Mouse (Mus musculus): ENCODE data around the gene Serpine2.
A peak's percentile ranks its signal among the peaks of the same experiment; 100 is the strongest.

Serpine2 gene

DNA sequence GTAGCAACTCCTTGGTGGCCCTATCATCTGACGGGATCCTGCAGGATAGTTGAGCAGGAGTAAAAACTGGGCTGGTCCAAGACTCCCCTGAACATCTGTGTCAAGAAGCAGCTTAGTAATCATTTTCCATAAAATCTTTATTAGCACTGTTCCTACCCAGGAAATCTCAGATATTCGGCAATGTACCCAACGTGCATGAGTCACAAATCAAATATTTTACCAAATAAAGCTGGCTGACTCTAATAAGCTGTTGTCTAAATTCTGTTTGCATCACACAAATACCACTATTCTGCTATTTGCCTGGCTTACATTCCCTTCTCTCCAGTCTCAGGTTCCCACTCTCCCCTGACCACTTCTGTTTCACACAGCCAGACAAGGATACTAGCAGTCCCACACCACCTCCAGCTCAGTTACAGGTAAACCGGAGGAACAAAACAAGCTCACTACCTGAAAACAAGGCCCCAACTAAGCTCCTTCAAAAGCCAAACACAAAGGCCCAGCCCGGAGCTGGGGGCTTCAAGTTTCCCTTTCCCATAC lies 101.5 kb downstream of the Serpine2 start:
- peak; percentile 22 for DNase-seq (ENCODE audit: extremely low read depth, insufficient read length, low spot score)

DNA sequence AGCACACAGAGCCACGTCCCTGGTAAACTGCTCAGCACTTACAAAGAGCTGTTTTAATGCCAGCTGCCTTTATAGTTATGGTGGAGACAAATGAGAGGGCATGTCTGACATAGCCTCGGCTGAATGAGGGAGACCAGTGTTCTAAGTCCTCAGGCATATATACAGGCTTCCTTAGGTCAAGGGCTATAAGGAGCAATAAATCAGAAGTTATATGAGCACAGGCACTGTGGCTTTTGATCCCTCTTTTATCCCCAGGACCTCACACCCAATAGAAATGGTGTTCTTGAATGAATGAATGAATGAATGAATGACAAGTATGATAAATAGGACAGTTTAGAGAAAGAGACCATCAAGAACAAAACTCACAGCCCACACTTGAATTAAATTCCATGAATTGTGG lies 102.0 kb downstream of the Serpine2 start:
- no peak for DNase-seq (ENCODE audit: extremely low read depth, insufficient read length, low spot score)

DNA sequence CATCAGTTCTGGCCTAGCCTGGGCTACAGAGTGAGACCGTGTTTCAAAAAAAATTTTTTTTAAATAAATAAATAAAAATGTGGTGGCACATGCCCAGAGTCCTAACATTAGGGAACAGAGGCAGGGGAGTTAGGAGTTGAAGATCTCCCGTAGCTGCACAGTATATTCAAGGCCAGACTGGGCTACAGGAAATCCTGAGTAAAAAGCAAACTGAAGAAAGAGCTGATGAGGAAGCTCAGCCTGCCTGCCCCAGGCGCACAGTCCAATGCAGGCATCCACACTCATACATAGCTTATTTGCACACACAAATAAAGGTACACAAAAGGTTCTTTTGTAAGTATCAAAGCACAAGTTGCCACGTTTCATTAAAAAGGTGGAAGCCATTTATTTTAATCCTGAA lies 103.4 kb downstream of the Serpine2 start:
- no peak for DNase-seq (ENCODE audit: extremely low read depth, insufficient read length, low spot score)

DNA sequence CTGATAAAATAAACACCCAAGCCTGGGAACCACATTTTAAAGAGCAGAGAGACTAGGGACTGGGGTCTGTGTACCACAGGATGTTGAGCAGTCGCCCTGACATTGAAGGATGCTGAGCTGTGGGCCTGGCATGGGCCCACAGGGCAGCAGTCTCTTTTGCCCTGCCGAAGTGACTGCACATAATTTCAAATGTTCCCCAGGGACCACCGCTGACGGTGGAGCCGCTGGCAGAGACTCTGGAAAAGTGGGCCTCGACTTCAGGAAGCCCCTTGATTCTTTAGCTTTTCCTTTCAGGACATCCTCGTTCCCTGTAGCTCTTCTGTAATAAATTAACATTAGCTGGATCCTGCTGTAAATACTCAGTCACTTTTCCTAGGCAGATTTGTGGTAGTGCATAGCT lies 103.8 kb downstream of the Serpine2 start:
- no peak for DNase-seq (ENCODE audit: extremely low read depth, insufficient read length, low spot score)

DNA sequence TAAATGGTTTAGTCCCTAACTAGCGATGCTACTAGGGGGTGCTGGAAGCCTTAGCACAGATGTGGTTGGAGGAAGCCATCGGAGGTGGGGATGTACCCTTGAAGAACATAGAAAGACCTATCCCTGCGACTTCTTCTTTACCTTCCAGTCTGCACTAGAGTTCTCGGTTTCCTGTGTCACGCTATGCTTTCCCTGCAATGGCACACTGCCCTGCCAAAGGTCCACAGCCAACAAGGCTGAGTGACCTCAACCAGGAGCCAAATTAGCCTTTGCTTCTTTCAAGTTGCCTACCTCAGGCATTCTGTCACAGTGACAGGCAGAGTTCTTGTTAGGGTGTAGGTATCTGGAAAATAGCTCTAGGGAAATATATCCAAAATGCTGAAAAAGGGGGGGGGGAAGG lies 104.6 kb downstream of the Serpine2 start:
- no peak for DNase-seq (ENCODE audit: extremely low read depth, insufficient read length, low spot score)

DNA sequence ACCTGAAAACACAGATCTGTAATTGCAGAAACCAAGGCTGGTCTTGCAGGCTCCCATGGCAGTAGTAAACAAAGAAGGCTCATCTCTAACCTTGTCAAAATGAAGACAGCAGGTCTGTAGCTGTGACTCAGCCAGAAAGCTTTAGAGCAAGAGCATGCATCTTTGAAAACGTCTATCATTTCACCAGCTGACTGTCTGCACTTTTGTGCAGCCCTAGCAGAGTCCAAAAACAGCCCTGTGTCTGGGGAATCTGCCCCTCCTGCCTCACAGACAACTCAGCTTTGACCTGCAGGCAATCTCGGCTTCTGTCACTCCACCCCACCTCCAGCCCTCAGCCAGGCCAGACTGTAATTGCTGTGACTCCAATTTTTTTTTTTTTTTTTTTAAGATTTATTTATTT lies 105.6 kb downstream of the Serpine2 start:
- DNase-seq (ENCODE audit: extremely low read depth, insufficient read length, low spot score): no peak

DNA sequence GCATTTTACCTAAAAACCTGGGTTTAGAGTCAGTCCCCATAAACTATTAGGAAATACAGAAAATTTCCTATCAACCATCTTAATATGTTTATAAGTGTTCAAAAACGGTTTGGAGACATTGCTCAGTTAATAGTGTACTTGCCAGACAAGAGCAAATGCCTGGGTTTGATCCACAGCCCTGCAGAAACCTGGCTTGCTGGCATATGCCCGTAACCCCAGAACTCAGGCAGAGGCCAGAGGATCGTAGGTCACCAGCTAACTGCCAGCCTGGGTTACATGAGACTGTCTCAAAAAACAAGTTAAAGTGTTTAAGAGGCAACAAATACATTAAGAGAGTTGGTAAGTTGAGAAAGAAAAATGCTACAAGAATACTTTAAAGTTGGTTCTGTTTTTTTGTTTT lies 106.0 kb downstream of the Serpine2 start:
- no peak for DNase-seq (ENCODE audit: extremely low read depth, insufficient read length, low spot score)

DNA sequence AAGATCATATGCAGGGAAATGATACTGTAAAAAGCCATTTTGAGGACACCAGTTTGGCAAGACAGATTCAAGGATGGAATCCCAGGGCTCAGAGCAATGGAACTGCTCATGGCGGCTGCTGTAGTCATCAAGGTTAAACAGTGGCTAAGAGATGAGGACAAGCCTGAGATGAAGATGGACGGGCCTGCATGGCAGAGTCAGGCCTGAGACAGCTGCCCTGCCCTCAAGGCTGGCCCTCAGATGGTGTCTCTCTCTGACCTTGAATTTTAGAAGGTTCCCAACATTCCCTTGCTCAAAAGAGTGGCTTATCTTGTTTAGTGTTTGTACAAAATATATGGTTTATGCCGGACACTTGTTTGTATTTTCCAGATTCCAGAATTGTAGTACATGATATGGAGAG lies 107.5 kb downstream of the Serpine2 start:
- no peak for DNase-seq (ENCODE audit: extremely low read depth, insufficient read length, low spot score)

DNA sequence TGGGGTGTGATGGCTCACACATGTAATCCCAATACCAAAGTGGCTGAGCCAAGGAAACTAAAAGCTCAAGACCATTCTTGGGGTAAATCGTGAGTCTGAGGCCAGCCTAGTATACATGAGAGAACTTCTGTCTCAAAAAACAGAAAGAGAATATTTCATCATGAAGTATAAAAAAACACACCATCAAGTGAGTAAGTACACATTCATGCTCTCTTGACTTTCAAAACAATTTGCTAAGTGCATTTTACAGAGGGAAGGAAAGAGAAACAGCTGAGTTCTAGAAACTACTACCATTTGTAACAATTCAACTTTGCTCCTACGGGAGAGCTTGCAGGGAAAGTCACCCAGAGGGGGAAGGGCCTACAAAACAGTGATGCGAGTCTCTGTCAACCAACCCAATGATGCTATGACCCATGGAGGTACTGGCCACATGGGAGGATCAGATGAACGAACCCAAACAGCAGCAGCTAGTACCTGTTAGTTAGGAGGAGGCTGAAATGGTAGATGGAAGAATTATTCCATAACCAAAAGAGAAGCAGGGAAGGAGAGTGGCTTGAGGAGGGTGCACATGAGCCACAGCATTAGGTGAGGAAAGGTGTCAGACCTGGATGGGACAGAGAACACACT lies 108.2 kb downstream of the Serpine2 start:
- DNase-seq (ENCODE audit: extremely low read depth, insufficient read length, low spot score): no peak

DNA sequence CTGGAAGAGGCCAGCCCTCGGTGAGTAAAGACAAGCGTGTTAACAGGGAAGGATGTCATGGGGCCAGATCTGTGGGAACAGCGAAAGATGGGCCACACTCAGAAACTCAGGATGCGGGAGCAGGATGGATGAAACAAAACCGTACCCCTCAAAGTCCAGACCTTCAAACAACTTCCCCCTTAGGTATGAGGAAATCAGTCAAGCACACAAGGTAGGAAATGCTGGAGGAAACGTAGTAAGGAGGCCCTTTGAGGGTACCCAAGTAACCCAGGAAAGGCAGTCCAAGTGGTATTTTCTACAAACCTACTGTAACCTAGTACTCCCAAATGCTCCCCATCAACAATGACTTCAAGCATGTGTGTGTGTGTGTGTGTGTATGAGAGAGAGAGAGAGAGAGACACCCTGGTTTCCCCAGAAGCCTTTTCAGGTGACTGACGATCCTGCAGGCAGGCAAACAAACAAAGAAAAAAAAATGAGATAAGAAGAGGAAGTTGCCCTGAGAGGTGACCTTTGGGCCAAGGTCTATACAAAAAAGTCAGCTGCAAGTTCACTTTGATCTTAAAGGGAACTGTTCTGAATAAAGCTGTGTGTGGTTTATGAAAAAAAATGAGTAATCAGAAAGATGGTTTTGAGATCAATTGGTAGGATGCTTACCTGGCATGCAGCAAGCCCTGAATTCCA lies 108.8 kb downstream of the Serpine2 start:
- no peak for DNase-seq (ENCODE audit: extremely low read depth, insufficient read length, low spot score)

DNA sequence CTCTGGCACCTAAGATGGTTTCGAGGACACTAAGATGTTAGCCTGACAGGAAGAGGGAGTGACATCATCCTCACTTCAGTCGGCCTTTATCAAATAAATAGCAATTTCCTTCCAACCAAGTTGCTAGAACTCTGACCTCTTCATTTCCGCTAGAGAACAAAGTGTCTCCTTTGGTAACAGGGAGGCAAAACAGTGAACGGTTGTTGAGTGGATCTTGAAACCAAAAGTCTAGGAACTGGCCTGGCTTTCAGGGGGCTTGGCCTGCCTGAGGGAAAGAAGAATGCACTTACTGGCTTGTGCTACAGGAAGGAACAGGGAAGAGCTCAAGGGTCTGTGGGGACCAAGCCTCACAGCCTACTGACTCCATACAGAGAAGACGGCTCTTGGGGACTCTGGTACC lies 109.8 kb downstream of the Serpine2 start:
- DNase-seq (ENCODE audit: extremely low read depth, insufficient read length, low spot score): no peak

DNA sequence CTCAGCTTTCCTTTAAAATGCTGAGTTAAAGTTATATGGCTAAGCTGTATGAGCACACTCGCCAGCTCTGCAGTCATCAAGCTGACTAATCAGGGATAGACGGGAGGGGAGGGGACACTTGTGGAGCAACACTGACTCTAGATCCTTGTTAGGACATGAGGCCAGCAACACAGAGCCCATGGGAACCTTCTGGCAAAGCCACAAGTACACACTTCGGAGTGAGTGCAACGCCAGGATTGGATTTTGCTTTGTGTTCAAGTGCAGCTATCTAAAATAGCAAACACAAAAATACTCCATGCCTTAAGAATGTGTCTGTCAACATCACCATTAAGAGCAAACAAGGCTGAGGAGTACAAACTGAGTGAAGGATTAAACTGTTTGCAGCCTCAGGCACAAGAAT lies 114.9 kb downstream of the Serpine2 start:
- DNase-seq (ENCODE audit: extremely low read depth, insufficient read length, low spot score): no peak
